10 mouse cellular contexts compared by ENCODE assay signal in genomic region chr5:24428596-24428995, GRCm38 (mm10). TPM values are rescaled to one million over a fixed set of nuclear protein-coding genes. Genes with fewer than 3 reads are reported as not detected.
DNase-seq lines count a peak whose midpoint lies in the region; ATAC-seq lines count a peak whose summit lies in the region.
"Had no signal": no experiment of that assay in that cellular context is flagged by ENCODE, and none has a peak within 500 bp of the region (broad histone marks: within the 10 kb centered on the region; RNA-seq: fewer than 3 reads in every experiment).

No protein-coding gene starts in this region.

- no peak for DNase-seq in hindbrain, embryonic 10.5 days (ENCODE audit: low spot score)
- DNase-seq in adrenal gland, postnatal 25 days = peak; percentile 59
- no peak for DNase-seq in midbrain, embryonic 14.5 days
- DNase-seq in right cerebral cortex, adult 18-20 months = no peak
- no peak for DNase-seq in gastrocnemius, postnatal 25 days
- DNase-seq in testis, postnatal 10 days (ENCODE audit: low spot score) = no peak
- DNase-seq: cerebellum, postnatal 14 days had no signal

- ATAC-seq in hindbrain, embryonic 16.5 days = no peak
- ATAC-seq in intestine, embryonic 15.5 days = 0 out of 2 replicates have a peak, but pooled peaks have one; percentile 2
- ATAC-seq in midbrain, embryonic 14.5 days (ENCODE audit: low FRiP score, low TSS enrichment) = no peak

- H3K4me3 ChIP-seq in hindbrain, embryonic 10.5 days = peak overlapping the region; percentile 79
- no peak overlapping the region for H3K4me3 ChIP-seq in hindbrain, embryonic 16.5 days (ENCODE audit: low read length)
- H3K4me3 ChIP-seq in intestine, embryonic 15.5 days (replicated peaks) = peak overlapping the region; percentile 38
- H3K4me3 ChIP-seq in midbrain, embryonic 14.5 days (replicated peaks; ENCODE audit: low read depth, low read length) = no peak overlapping the region

- H3K4me1 ChIP-seq in hindbrain, embryonic 10.5 days (replicated peaks) = peaks cover 52% of the 10 kb centered on the region
- peaks cover 26% of the 10 kb centered on the region for H3K4me1 ChIP-seq in hindbrain, embryonic 16.5 days (ENCODE audit: control insufficient read depth, insufficient read depth, low read depth, low read length)
- H3K4me1 ChIP-seq in intestine, embryonic 15.5 days (replicated peaks) = peaks cover 31% of the 10 kb centered on the region
- peaks cover 31% of the 10 kb centered on the region for H3K4me1 ChIP-seq in midbrain, embryonic 14.5 days (ENCODE audit: control insufficient read depth, insufficient read depth, low read length)

- peak overlapping the region; percentile 66 for H3K27ac ChIP-seq in hindbrain, embryonic 10.5 days
- H3K27ac ChIP-seq in hindbrain, embryonic 16.5 days (ENCODE audit: low read depth, low read length) = no peak overlapping the region
- H3K27ac ChIP-seq in intestine, embryonic 15.5 days = peak overlapping the region; percentile 66
- H3K27ac ChIP-seq in midbrain, embryonic 14.5 days (replicated peaks; ENCODE audit: low read depth, low read length) = no peak overlapping the region

- no peak overlapping the region; the same call in 1 of the 2 replicates for H3K9ac ChIP-seq in hindbrain, embryonic 16.5 days (ENCODE audit: low read depth, low read length)
- peak overlapping the region; percentile 47 for H3K9ac ChIP-seq in intestine, embryonic 15.5 days
- 0 out of 2 replicates have a peak overlapping the region, but pooled peaks have one; percentile 20 for H3K9ac ChIP-seq in midbrain, embryonic 14.5 days (replicated peaks; ENCODE audit: low read length)

- peaks cover 45% of the 10 kb centered on the region for H3K36me3 ChIP-seq in hindbrain, embryonic 10.5 days
- 0 out of 2 replicates have a peak, but pooled peaks cover 5% of the 10 kb centered on the region for H3K36me3 ChIP-seq in hindbrain, embryonic 16.5 days (ENCODE audit: control insufficient read depth, insufficient read depth, low read length)
- peaks cover 43% of the 10 kb centered on the region for H3K36me3 ChIP-seq in intestine, embryonic 15.5 days
- H3K36me3 ChIP-seq in midbrain, embryonic 14.5 days (ENCODE audit: control insufficient read depth, insufficient read depth, low read length) = peaks cover 31% of the 10 kb centered on the region

- WGBS in hindbrain, embryonic 10.5 days = 12% methylated on average over 9 of the region's 9 CpGs
- WGBS in hindbrain, embryonic 16.5 days = 12% methylated on average over 9 of the region's 9 CpGs
- 23% methylated on average over 9 of the region's 9 CpGs for WGBS in intestine, embryonic 15.5 days
- 18% methylated on average over 9 of the region's 9 CpGs for WGBS in midbrain, embryonic 14.5 days

- peaks cover 23% of the 10 kb centered on the region for H3K27me3 ChIP-seq in hindbrain, embryonic 10.5 days (ENCODE audit: insufficient read depth, poor library complexity, severe bottlenecking)
- H3K27me3 ChIP-seq in hindbrain, embryonic 16.5 days (replicated peaks; ENCODE audit: control insufficient read depth, insufficient read depth, low read length) = peaks cover 3% of the 10 kb centered on the region; the same call in 1 of the 2 replicates
- H3K27me3 ChIP-seq in intestine, embryonic 15.5 days (replicated peaks) = no peaks in the 10 kb centered on the region
- no peaks in the 10 kb centered on the region for H3K27me3 ChIP-seq in midbrain, embryonic 14.5 days (ENCODE audit: control insufficient read depth, insufficient read depth, low read length)

- no peaks in the 10 kb centered on the region for H3K9me3 ChIP-seq in hindbrain, embryonic 10.5 days
- H3K9me3 ChIP-seq in hindbrain, embryonic 16.5 days (ENCODE audit: control insufficient read depth, low read length) = no peaks in the 10 kb centered on the region
- H3K9me3 ChIP-seq in intestine, embryonic 15.5 days = no peaks in the 10 kb centered on the region
- H3K9me3 ChIP-seq in midbrain, embryonic 14.5 days (ENCODE audit: control insufficient read depth, low read length) = no peaks in the 10 kb centered on the region

- H3K4me2 ChIP-seq in hindbrain, embryonic 16.5 days (ENCODE audit: low read length) = no peak overlapping the region; the same call in 1 of the 2 replicates
- H3K4me2 ChIP-seq in intestine, embryonic 15.5 days (replicated peaks) = peak overlapping the region; percentile 81
- H3K4me2 ChIP-seq in midbrain, embryonic 14.5 days (ENCODE audit: low read length) = peak overlapping the region; percentile 96; the same call in 1 of the 2 replicates

RNA-seq across cellular contexts. Expression of gene Slc4a2, which starts 5.0 kb away (rescaled TPM):
- polyA plus RNA-seq in hindbrain, embryonic 10.5 days (2016; fragmentation: Nextera tagmentation; extraction: Ambion mirVana) = 33.5 and 39.7 TPM in 2 replicates
- polyA plus RNA-seq in hindbrain, embryonic 16.5 days (2015; fragmentation: Nextera tagmentation; extraction: Ambion mirVana) = 29.0 and 29.8 TPM in 2 replicates
- 50.5 and 59.1 TPM in 2 replicates for total RNA-seq in adrenal gland, postnatal 25 days (2021)
- polyA plus RNA-seq in intestine, embryonic 15.5 days (2015; fragmentation: Nextera tagmentation; extraction: Ambion mirVana) = 41.1 and 46.9 TPM in 2 replicates
- polyA plus RNA-seq in midbrain, embryonic 14.5 days (2014; fragmentation: Nextera tagmentation; extraction: Ambion mirVana) = 14.8 TPM in 2 replicates
- 10 to 100 TPM; 17.9 to 19.9 TPM for total RNA-seq in gastrocnemius, postnatal 25 days (2021)

RNA-seq across cellular contexts. Expression of gene Cdk5, which starts 5.3 kb away (rescaled TPM):
- polyA plus RNA-seq in hindbrain, embryonic 10.5 days (2016; fragmentation: Nextera tagmentation; extraction: Ambion mirVana) = 46.4 and 61.4 TPM in 2 replicates
- 139 and 140 TPM in 2 replicates for polyA plus RNA-seq in hindbrain, embryonic 16.5 days (2015; fragmentation: Nextera tagmentation; extraction: Ambion mirVana)
- total RNA-seq in adrenal gland, postnatal 25 days (2021) = 46.4 and 51.2 TPM in 2 replicates
- polyA plus RNA-seq in intestine, embryonic 15.5 days (2015; fragmentation: Nextera tagmentation; extraction: Ambion mirVana) = 35.5 and 38.3 TPM in 2 replicates
- polyA plus RNA-seq in midbrain, embryonic 14.5 days (2014; fragmentation: Nextera tagmentation; extraction: Ambion mirVana) = 110 and 136 TPM in 2 replicates
- total RNA-seq in gastrocnemius, postnatal 25 days (2021) = 10 to 100 TPM; 11.7 to 13.7 TPM

RNA-seq across cellular contexts. Expression of gene Asic3, which starts 15.4 kb away (rescaled TPM):
- polyA plus RNA-seq in hindbrain, embryonic 10.5 days (2016; fragmentation: Nextera tagmentation; extraction: Ambion mirVana) = 0.20 and 0.54 TPM in 2 replicates
- 0.85 and 1.0 TPM in 2 replicates for polyA plus RNA-seq in hindbrain, embryonic 16.5 days (2015; fragmentation: Nextera tagmentation; extraction: Ambion mirVana)
- total RNA-seq in adrenal gland, postnatal 25 days (2021) = 0.43 TPM in 1 of 2 replicates, not detected in the other
- 0.14 TPM in 1 of 2 replicates, not detected in the other for polyA plus RNA-seq in intestine, embryonic 15.5 days (2015; fragmentation: Nextera tagmentation; extraction: Ambion mirVana)
- polyA plus RNA-seq in midbrain, embryonic 14.5 days (2014; fragmentation: Nextera tagmentation; extraction: Ambion mirVana) = not detected in 2 replicates
- total RNA-seq in gastrocnemius, postnatal 25 days (2021) = under 1 TPM in 1 of 2 experiments, not detected in 1; 0.19 TPM
- total RNA-seq: hematopoietic stem cell, adult 5-6 weeks had no signal

RNA-seq across cellular contexts. Expression of gene Fastk, which starts 16.5 kb away (rescaled TPM):
- polyA plus RNA-seq in hindbrain, embryonic 10.5 days (2016; fragmentation: Nextera tagmentation; extraction: Ambion mirVana) = 114 and 127 TPM in 2 replicates
- 106 and 107 TPM in 2 replicates for polyA plus RNA-seq in hindbrain, embryonic 16.5 days (2015; fragmentation: Nextera tagmentation; extraction: Ambion mirVana)
- 114 and 119 TPM in 2 replicates for total RNA-seq in adrenal gland, postnatal 25 days (2021)
- 104 and 110 TPM in 2 replicates for polyA plus RNA-seq in intestine, embryonic 15.5 days (2015; fragmentation: Nextera tagmentation; extraction: Ambion mirVana)
- 91.8 and 105 TPM in 2 replicates for polyA plus RNA-seq in midbrain, embryonic 14.5 days (2014; fragmentation: Nextera tagmentation; extraction: Ambion mirVana)
- total RNA-seq in gastrocnemius, postnatal 25 days (2021) = 100 to 1,000 TPM; 169 to 176 TPM

RNA-seq across cellular contexts. Expression of gene Tmub1, which starts 19.1 kb away (rescaled TPM):
- polyA plus RNA-seq in hindbrain, embryonic 10.5 days (2016; fragmentation: Nextera tagmentation; extraction: Ambion mirVana) = 32.7 and 38.4 TPM in 2 replicates
- 61.7 and 63.1 TPM in 2 replicates for polyA plus RNA-seq in hindbrain, embryonic 16.5 days (2015; fragmentation: Nextera tagmentation; extraction: Ambion mirVana)
- 12.5 and 16.8 TPM in 2 replicates for total RNA-seq in adrenal gland, postnatal 25 days (2021)
- 22.4 and 23.6 TPM in 2 replicates for polyA plus RNA-seq in intestine, embryonic 15.5 days (2015; fragmentation: Nextera tagmentation; extraction: Ambion mirVana)
- polyA plus RNA-seq in midbrain, embryonic 14.5 days (2014; fragmentation: Nextera tagmentation; extraction: Ambion mirVana) = 51.0 and 64.1 TPM in 2 replicates
- 10 to 100 TPM; 17.2 to 18.9 TPM for total RNA-seq in gastrocnemius, postnatal 25 days (2021)

Comparison
In these comparisons a context has a peak if more than half of its experiments do, and no peak if none do; other contexts are left out.
1. H3K27ac ChIP-seq: peak in hindbrain, embryonic 10.5 days (single experiment) and intestine, embryonic 15.5 days (single experiment); none in hindbrain, embryonic 16.5 days (single experiment) and midbrain, embryonic 14.5 days (single experiment).
2. H3K4me3 ChIP-seq: peak in hindbrain, embryonic 10.5 days (single experiment) and intestine, embryonic 15.5 days (single experiment); none in hindbrain, embryonic 16.5 days (single experiment) and midbrain, embryonic 14.5 days (single experiment).